Mouse (Mus musculus): ENCODE data around the gene Muc1. TPM values are rescaled to one million over a fixed set of nuclear protein-coding genes. Genes with fewer than 3 reads are reported as not detected.

The Muc1 gene
- total RNA-seq (2021) = 1 to 10 TPM in 1 of 2 experiments, under 1 TPM in 1; 0.40 to 2.1 TPM
- long read RNA-seq, experiment 1 = 0 reads
- long read RNA-seq, experiment 2 = 0 reads

DNA sequence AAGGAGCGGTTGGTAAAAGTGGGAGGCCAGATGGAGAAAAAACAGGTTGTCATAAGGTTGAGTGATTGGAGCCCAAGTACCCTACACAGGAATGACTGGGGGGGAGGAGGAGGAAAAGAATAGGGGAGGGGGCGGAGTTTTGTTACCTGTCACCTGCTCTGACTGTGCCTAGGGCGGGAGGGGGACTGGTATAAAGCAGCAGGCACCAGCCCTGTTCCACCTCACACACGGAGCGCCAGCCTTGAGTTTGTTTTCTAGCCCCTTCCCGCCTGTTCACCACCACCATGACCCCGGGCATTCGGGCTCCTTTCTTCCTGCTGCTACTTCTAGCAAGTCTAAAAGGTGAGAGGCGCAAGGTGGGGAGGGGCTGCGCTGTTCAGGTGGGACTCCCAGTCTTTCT is at the start of gene Muc1:
Muc1 (plus strand) TSS at position 222 of the 400 bp plus-strand sequence.
- DNase-seq = no peak

DNA sequence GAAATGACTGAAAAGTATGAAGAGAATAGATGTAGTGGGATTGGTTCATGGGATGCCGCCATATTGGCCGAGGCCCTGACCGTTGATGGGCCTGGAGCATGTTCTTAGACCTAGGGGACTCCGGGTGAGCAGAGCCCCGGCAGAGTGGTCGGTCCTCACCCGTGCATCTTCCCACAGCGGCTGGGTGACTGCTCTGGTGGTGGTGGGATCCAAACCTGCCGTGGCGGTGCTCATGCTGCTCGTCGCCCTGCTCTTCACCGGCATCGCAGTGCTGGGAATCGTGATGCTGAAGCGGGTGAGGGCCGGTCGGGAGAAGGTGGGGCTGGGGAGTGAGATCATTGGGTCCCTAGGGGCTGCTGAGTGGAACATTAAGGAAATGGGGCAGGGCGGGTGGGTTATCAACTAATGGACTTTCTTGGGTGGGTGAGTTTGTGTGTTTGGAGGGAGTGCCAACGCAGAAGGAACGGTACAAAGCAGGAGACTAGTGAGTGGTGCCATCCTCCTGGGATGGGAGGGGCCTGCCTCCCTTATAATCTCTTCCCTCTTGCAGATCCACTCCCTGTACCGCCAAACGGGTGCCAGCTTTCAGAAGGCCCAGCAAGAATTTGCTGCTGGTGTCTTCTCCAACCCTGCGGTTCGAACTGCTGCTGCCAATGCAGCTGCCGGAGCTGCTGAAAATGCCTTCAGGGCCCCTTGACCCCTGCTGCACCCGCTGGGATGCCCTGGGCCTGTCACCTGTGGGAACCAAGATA is 46.9 kb upstream of the Muc1 start:
- no peak for DNase-seq

DNA sequence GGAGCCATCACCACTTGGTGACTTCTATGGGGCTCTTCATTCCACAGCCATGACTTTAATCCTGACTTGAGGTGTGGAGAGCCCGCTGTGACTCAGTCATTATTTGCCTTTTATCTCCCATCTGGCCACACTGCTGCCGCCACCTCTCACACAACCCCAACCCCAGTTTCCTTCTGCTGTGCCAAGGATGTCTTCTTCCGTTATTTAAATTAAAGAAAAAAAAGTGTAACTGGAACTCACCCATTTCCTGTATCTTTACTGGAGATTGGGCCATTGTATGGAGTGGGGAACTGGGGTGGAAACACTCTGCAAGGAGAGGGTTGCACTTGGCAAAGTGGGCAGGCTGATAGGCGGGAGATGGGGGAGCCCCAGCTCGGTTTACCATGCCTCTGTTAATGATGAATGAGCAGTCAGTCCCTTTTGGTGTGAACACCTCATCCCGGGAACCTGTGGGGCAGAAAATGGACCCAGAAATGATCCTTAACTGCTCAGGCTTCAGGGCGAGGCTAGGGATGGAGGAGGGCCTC is 46.3 kb upstream of the Muc1 start:
- DNase-seq = no peak

DNA sequence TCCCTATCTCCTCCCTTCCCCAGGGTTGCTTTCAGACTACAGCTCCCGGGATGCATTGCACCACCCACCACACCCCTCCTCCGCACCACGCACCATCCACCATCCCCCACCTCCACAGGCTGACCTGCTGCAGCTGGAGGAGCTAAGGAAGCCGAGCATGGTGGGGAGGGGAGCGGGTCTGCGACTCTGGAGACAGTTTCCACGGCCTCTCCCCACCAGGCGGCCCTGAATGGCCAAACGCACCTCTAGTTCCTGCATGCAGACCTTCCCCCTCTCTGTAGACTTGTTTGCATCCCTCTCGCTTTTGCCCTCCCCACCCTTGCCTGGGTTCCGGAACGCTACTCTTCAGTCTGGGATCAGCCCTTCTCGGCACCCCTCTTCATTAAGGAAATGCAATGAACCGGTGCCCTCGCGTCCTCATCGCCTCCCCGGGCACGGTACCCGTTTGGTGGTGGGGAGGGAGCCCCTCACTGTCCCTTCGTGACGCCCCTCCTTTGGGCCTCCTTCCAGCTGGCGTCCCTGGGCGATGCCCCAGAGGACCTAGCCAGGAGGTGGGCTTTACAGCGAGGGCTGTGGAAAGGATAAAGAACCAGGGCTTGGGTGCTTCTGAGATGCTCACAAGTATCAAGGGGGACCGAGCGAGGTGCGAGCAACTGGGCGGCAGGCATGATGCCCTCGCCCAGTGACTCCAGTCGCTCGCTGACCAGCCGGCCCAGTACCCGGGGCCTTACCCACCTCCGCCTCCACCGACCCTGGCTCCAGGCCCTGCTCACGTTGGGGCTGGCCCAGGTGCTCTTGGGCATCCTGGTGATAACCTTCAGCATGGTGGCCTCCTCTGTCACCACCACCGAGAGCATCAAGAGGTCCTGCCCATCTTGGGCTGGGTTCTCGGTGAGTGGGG is 45.5 kb upstream of the Muc1 start, which contains the start of gene Fam189b:
Fam189b (plus strand) TSS at position 86 of the 901 bp plus-strand sequence.
- DNase-seq = peak; percentile 87 to 91

DNA sequence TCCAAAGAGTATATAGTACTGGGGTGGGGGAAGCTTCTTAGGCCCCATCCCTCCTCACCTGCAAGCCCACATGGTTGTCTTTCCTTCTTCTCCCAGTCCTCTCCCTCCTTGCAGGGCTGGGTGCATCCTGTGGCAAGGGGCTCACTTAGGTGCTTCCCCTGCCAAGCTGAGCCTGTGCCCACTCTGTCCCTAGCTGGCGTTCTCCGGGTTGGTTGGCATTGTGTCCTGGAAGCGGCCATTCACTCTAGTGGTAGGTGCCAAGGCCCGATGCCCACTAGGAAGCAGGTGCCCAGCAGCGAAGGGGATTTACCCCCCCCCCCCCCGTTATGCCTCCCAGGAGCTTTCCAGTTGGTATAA is 44.9 kb upstream of the Muc1 start:
- no peak for DNase-seq

DNA sequence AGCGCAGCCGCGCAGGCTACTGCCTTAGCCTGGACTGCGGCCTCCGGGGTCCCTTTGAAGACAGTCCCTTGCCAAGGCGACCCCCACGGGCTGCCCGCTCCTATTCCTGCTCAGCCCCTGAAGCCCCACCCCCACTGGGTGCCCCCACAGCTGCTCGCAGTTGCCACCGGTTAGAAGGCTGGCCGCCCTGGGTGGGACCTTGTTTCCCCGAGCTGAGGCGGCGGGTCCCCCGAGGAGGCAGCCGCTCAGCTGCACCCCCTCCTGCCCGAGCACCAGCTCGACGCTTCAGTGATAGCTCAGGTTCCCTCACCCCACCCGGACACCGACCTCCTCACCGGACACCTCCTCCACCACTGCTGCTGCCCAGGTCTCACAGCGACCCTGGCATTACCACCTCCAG is 41.7 kb upstream of the Muc1 start:
- no peak for DNase-seq

DNA sequence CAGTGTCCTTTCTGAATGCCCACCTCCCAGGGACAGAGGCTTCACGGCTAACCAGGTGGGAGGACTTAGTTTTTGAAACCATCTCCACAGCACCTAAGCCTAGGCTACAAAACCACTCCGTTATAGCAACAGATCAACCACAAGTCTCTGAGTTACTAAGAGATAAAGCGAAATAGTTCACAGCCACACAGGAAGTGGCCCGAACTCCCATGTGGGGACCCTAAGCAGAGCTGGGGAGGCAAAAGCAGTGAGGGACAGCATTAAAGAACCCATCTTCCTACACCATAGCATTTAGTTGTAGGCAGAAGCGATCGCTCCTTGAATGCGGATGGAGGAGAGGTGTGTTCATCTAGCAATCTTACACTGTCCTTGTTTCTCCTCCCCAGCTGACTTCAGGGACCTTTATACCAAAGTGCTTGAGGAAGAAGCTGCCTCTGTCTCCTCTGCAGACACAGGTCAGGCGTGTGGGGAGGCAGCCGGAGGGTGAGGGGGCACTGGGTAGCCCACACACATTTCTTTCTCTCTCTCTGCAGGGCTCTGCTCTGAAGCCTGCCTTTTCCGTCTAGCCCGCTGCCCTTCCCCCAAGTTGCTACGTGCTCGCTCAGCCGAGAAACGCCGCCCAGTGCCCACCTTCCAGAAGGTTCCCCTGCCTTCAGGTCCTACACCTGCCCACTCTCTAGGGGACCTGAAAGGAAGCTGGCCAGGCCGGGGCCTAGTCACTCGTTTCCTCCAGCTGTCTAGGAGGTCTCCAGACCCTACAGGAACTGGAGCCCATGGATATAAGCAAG is 41.0 kb upstream of the Muc1 start:
- DNase-seq = no peak

DNA sequence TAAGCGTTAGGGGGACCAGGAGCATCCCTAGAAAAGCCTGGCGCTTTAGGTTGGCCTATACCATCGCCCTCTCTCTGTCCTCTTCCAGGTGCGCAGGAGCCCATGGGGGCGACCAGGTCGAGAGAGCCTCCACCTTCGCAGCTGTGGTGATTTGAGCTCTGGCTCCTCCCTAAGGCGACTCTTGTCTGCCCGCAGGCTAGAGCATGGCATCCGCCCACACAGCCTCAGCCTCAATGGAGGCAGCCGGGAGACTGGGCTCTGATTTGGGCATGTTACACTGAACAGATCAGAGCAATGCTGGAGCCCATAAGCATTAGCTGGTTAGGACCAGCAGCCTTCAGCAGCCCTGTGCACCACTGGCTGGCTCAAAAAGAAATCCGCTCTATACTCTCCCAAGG is 40.4 kb upstream of the Muc1 start:
- no peak for DNase-seq

DNA sequence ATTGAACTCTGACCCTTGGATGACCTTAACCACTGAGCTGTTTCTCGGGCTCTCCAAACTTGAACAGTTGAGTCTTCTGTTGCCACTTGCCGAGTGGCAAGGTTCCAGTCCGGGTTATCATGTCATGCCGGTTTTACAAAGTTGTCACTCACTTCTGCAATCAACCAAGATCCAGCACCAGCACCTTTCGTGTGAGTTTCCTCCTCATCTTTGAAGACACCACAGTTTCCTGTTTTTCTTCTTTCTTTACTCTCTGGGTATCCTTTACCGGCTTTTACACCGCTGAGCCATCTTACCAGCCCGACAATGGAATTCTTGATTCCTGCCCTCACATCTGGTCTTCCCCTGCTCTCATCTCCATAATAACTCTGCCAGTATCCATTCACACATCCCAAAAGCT is 38.4 kb upstream of the Muc1 start:
- no peak for DNase-seq

DNA sequence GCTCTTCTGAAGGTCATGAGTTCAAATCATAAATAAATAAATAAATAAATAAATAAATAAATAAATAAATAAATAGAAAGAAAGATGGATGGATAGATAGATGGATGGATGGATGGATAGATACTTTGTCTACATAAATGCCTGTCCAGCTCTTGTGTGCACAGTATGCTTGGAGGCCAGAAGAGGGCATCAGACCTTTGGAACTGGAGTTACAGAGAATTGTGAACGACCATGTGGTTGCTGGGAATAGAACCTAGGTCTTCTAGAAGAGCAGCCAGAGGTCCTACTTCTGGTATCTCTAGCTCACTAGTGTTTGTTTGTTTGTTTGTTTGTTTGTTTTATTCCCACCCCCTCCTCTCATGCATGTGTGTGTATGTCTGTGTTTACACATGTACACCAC is 35.5 kb upstream of the Muc1 start:
- DNase-seq = no peak

DNA sequence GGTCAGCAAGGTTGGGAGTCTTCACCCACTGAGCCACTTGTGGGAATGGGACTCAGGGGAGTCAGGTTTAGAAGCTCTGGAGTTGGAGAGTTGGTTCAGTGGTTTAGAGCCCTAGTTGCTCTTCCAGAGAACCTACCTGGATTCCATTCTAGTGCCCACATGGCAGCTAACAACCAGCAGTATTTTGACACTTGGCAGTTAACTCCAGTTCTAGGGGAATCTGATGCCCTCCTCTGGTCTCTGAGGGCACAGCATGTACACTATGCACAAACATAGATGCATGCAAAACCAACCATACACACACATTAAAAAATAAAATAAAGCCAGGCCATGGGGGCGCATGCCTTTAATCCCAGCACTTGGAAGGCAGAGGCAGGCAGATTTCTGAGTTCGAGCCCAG is 35.0 kb upstream of the Muc1 start:
- no peak for DNase-seq

DNA sequence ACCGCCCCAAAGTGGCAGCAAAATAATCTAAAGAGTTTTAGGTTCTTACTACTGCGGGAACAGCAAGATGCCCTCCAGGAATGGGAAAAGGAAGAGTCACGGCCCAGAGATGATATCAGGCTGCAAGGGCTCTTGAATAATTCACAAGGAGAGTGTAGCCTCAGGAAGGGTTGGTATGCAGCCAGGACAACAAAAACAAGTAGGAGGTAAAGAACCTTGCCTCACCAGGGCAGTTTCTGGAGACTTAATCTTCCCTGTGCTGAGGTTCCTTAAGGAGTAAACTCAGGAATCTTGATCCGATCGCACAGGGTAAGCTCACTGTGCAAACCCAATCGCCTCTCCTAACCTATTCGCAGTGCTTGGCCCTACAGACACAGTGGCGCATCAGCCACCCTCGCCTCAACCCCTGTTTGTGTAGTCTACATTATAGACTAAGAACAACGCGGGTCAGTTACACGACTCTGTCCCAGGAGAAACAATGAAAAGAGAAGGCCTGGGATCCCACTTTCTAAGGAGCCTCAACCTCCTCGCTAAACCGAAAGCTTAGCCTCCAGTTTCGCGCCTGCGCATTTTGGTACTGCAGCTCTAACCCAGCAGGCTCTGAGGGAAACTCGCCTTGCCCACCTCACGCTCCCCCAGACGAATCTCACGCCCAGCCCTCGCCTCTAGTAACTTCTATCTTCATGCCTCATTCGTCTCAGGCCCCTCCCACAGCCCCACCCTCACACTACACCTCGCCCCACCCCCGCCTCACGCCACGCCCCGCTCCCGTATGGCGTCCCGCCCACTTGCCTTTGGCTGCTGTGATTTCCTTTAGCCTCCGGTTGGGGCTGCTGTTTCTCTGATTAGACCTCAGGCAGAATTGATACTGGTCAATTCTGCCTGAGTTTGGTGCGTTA is 32.6 kb upstream of the Muc1 start:
- DNase-seq = peak; percentile 91 to 95

DNA sequence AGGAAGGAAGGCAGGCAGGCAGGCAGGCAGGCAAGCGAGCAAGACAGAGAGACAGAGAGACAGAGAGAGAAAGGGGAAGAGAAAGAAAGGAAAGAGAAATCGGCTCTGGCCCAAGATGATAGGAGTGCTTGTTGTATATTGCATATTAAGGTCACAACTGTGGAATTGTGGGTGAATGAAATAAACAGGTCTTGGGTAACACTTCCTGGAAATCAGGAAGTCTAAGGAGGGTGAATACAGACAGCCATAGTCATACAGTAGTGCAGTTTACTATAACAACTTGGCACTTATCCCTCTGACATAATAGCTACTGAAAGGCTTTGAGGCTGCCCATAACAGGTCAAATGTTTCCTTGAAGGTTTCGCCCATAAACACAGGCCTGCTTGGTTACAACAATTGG is 29.0 kb upstream of the Muc1 start:
- DNase-seq = no peak

DNA sequence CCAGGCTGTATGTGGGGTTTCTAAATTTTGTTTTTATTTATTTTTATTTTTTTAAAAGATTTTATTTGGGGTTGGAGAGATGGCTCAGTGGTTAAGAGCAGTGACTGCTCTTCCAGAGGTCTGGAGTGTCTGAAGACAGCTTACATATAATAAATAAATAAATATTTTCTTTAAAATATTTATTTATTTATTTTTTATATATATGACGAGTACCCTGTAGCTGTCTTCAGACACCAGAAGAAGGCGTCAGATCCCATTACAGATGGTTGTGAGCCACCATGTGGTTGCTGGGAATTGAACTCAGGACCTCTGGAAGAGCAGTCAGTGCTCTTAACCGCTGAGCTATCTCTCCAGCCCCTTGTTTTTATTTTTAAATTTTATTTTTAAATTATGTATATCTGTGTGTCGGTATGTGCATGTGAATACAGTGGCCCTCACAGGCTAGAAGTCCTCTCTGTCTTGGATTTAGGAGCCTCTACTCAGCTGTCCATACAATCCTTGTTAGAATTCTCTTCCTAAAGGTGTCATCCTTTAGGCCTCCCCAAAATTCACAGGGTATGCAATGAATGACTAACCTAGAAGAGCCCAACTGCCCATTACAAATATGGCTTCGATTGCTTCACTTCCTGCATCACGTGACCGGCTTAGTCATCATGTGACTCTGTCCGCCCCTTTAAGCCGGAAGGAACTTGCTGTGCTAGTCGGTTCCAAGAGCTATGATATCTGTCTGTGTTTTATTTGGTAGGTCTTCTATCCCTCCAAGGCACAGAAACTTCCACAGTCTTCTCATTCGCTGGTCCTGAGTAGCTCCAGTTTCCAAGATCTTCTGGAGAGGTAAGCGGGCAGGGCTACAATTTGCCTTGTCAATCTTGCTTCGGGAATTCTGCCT is 26.4 kb upstream of the Muc1 start, which contains the start of gene Gba:
Gba (plus strand) TSS at position 676 of the 889 bp plus-strand sequence.
- DNase-seq = peak; percentile 89 to 95

DNA sequence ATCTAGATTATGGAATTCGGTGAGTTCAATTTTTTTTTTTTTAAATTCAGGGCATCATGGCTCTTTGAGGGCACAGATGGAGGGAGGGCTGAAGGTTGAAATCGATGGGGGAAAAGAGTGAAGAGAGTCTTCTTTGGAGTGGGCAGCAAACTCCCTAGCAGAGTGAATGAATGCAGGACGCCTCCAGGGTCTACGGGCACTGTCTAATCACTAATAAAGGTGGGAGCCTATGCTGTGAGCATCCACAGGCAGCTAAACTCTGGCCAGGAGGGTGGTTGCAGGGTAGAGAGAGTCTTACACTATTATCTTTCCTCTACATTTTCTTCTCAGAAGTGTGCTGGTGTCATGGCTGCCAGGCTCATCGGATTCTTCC is 25.7 kb upstream of the Muc1 start:
- no peak for DNase-seq

DNA sequence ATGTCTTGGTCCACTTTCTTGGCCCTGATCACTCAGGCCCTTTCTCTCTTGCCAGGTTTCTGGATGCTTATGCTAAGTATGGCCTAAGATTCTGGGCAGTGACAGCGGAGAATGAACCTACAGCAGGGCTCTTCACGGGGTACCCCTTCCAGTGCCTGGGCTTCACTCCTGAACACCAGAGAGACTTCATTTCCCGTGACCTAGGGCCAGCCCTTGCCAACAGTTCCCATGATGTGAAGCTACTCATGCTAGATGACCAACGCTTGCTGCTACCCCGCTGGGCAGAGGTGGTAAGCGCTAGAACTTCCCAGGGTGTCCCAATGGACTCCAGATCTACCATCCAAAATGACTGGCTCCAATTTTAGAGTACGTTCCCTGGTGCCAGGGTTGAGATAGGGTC is 22.8 kb upstream of the Muc1 start:
- no peak for DNase-seq

DNA sequence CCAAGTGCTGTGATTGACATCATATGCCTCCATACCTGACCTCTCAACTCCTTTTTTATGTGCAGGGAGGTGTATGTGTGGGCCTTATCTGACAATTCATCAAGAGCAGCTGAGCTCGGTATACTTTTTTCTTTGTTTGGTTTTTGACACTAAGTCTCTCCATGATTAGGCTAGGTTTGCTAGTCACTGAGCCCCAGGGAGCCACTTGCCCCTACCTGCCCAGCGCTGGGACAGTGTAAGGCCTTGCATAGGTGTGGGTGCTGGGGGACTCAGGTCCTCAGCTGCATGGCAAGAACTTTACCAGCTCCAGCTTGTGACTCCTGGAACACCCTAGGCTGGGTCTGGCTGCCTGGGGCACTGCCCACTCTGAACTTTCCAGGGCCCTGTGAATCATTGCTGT is 22.2 kb upstream of the Muc1 start:
- DNase-seq = no peak

DNA sequence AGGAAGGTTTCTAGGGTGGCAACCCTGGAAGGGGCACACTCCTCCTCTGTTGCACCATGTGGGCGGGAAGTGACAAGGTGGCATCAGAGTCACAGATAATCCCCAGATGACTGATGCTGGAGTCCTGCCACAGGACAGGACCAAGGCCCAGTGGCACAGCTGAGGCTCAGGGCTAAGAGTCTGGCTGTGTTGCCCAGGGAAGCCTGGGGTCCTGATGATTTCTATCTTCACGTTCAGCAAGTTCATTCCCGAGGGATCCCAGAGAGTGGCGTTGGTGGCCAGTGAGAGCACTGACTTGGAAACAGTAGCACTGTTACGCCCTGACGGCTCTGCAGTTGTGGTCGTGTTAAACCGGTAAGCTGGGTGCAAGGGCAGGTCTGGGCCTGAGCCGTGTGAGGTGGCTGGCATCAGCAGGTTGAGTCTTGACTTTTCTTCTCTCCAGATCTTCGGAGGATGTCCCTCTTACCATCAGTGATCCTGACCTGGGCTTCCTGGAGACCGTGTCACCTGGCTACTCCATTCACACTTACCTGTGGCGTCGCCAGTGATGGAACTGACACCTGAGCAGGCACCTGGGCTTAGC is 20.7 kb upstream of the Muc1 start:
- no peak for DNase-seq

DNA sequence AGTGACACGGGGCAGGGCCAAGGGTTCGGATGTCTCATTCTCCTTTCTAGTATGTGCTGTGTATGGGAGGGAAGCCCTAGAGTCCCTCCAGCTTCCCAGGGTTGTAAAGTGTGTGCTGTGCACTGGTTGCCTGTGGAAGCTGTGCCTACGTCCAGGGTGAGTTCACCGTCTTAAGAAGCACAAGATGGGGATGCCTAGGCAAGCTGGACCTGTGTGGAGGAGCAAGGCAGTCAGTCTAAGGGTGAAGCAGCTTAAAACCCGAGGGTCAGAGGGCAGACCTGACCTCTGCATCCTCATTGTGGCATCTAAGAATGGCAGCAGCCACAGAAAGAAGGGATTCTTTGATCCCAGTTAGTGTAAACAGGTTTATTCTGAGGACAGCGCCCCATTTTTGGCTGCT is 20.1 kb upstream of the Muc1 start:
- DNase-seq = no peak

DNA sequence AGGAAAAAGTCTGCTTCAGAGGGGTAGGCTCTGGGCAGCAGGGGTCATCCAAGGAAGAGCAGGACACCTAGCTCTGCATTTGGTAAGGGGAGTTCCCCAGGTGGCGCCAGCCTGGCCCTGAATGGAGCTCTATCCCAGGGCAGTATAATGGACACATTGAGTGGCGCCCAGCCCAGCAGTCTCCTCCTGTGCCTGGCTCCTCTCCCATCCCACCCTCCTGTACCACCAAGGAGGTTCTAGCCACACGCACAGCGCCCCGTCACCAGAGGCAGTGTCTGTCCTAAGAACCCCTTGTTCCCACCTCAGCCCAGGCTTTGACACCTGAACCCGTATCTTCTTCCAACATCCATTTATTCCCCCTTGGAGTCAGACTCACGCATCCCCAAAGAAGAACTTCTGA is 19.1 kb upstream of the Muc1 start:
- no peak for DNase-seq

Measured in heart, adult 18-20 months (tissue).